ENCODE assay signal across 8 mouse cellular contexts in the genomic region with DNA sequence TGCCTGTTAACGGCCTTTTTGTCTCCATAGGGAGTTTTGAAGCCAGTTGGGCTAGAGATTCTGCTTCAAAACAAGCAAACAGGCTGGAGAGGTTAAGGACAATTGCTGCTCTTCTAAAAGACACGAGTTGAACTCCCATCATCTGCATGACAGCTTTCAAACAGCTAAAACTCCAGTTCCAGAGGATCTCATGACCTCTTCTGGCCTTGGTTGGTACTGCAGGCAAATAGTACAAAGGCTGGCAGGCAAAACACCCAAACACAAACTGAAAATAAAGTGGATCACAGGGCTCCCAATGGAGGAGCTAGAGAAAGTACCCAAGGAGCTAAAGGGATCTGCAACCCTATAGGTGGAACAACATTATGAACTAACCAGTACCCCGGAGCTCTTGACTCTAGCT. TPM values are rescaled to one million over a fixed set of nuclear protein-coding genes. Genes with fewer than 3 reads are reported as not detected.
A peak's percentile ranks its signal among the peaks of the same experiment; 100 is the strongest.
DNase-seq lines count a peak whose midpoint lies in the region; TF ChIP-seq lines count a peak whose summit lies in the region.

No protein-coding gene starts in this region.

- H3K4me2 ChIP-seq in CH12.LX (ENCODE audit: insufficient read depth, low read depth, poor library complexity, severe bottlenecking): no peak overlapping the region

- H3K4me1 ChIP-seq in heart, embryonic 10.5 days: no peaks in the 10 kb centered on the region
- peaks cover 0 to 5% of the 10 kb centered on the region in 2 experiments; a peak in 2 of 4 replicates for H3K4me1 ChIP-seq in CH12.LX (ENCODE audit: control insufficient read depth in 1 of 2, insufficient read depth in 2 of 2)

- H3K4me3 ChIP-seq in heart, embryonic 10.5 days: no peak overlapping the region
- no peak overlapping the region for H3K4me3 ChIP-seq in CH12.LX (replicated peaks in 1 of 3; ENCODE audit: low read depth in 2 of 3, low read length in 2 of 3, poor library complexity in 1 of 3)

- 19% methylated on average over 2 of the region's 3 CpGs for WGBS in heart, embryonic 10.5 days

- peak; percentile 35 to 73; a peak in 3 of 4 replicates for TF ChIP-seq CTCF in CH12.LX (conservative IDR thresholded peaks at IDR 0.05 in 1 of 2, IDR thresholded peaks at IDR 0.05 in 1 of 2; ENCODE audit: low read depth in 2 of 2, low read length in 2 of 2)

- DNase-seq in heart, postnatal 10 days: peak; percentile 66 to 74
- no peak for DNase-seq in heart, embryonic 10.5 days (ENCODE audit: low spot score)
- peak; percentile 72 for DNase-seq in CH12.LX (ENCODE audit: extremely low read depth)
- DNase-seq in c-Kit-positive CD71-positive TER-119-positive erythroid progenitor cells, embryonic 14.5 days (ENCODE audit: low spot score): peak; percentile 31
- peak; percentile 17 to 60 for DNase-seq in frontal cortex, postnatal 25 days (ENCODE audit: low spot score in 2 of 2)
- peak; percentile 49 for DNase-seq in layer of hippocampus, adult 9-10 months (ENCODE audit: low spot score)
- peak; percentile 15 to 72 for DNase-seq in lung, postnatal 4 days
- DNase-seq in splenic B cell, adult 2 months (ENCODE audit: low read depth, low spot score): peak; percentile 71

- intact Hi-C loops in heart, postnatal 10 days (cut with DNase I): loop anchor here (1.0 to 10.0 kb wide), 4 partner anchors 17 to 862 kb away; partner anchors contain the start of gene Map3k15

- TF ChIP-seq POLR2A in CH12.LX (IDR thresholded peaks at IDR 0.05; ENCODE audit: low read depth, low read length): no peak

- no peaks in the 10 kb centered on the region for H3K36me3 ChIP-seq in heart, embryonic 10.5 days
- no peaks in the 10 kb centered on the region for H3K36me3 ChIP-seq in CH12.LX (replicated peaks in 1 of 2; ENCODE audit: control insufficient read depth in 1 of 2, insufficient read depth in 1 of 2, low read length in 1 of 2)
- no peaks in the 10 kb centered on the region for H3K36me3 ChIP-seq in splenic B cell, adult 2 months (ENCODE audit: control insufficient read depth, insufficient read depth, low read length, poor library complexity, severe bottlenecking)

- H3K27me3 ChIP-seq in heart, embryonic 10.5 days (ENCODE audit: insufficient read depth, poor library complexity, severe bottlenecking): no peaks in the 10 kb centered on the region
- H3K27me3 ChIP-seq in CH12.LX (replicated peaks): no peaks in the 10 kb centered on the region
- H3K27me3 ChIP-seq in splenic B cell, adult 2 months (ENCODE audit: control insufficient read depth, insufficient read depth, low read length, poor library complexity, severe bottlenecking): no peaks in the 10 kb centered on the region

- H3K9ac ChIP-seq in CH12.LX (ENCODE audit: insufficient read depth, low read depth): no peak overlapping the region

- TF ChIP-seq EP300 in CH12.LX (IDR thresholded peaks at IDR 0.05; ENCODE audit: low read length): no peak

- in situ Hi-C loops in CH12.LX (cut with MboI; ENCODE audit: low pct_ligation_motif_present, low pct_unique_long_range_greater_than_20kb, low sequenced_read_pairs): no loop called here

- no peaks in the 10 kb centered on the region for H3K9me3 ChIP-seq in heart, embryonic 10.5 days
- H3K9me3 ChIP-seq in CH12.LX (replicated peaks; ENCODE audit: low read length): no peaks in the 10 kb centered on the region

- TF ChIP-seq RAD21 in CH12.LX (IDR thresholded peaks at IDR 0.05; ENCODE audit: low read depth, low read length): peak; percentile 73

- dilution Hi-C loops in CH12.LX (cut with MboI; ENCODE audit: extremely low pct_ligation_motif_present, extremely low pct_unique_long_range_greater_than_20kb, low sequenced_read_pairs): no loop called here

- H3K27ac ChIP-seq in heart, embryonic 10.5 days: no peak overlapping the region
- no peak overlapping the region for H3K27ac ChIP-seq in CH12.LX (ENCODE audit: insufficient read depth, low read depth)

- H3K79me2 ChIP-seq in CH12.LX (replicated peaks; ENCODE audit: control insufficient read depth, extremely low read depth, insufficient read depth, poor library complexity, severe bottlenecking): no peaks in the 10 kb centered on the region

TF ChIP-seq in CH12.LX, 34 proteins besides CTCF, POLR2A, EP300 and RAD21:
- TF ChIP-seq JUN (IDR thresholded peaks at IDR 0.05; ENCODE audit: insufficient read depth, low read depth, low read length): no peak
- TF ChIP-seq MAX (IDR thresholded peaks at IDR 0.05; ENCODE audit: low read length): no peak
- no peak for TF ChIP-seq HCFC1 (IDR thresholded peaks at IDR 0.05; ENCODE audit: low read depth, low read length)
- peak; percentile 51 for TF ChIP-seq SMC3 (IDR thresholded peaks at IDR 0.05; ENCODE audit: low read depth, low read length)

RNA-seq across cellular contexts. Expression of gene Pdha1, which starts 31.9 kb away (rescaled TPM):
- total RNA-seq in heart, postnatal 10 days (2021): 100 to 1,000 TPM; 884 to 926 TPM
- 147 and 220 TPM in 2 replicates for polyA plus RNA-seq in heart, embryonic 10.5 days (2016; fragmentation: Nextera tagmentation; extraction: Ambion mirVana)
- total RNA-seq in CH12.LX (2012; rRNA removed) (99.5 and 114 TPM in 2 replicates), CH12.LX (2014; rRNA removed) (153 and 154 TPM in 2 replicates)
- polyA plus RNA-seq in CH12.LX (2012; ENCODE audit: insufficient read length, low read depth): 112 and 120 TPM in 2 replicates

Comparison
In these comparisons a context has a peak if more than half of its experiments do, and no peak if none do; other contexts are left out.
1. RNA of gene Pdha1, which starts 31.9 kb away (total RNA-seq): 884 to 926 TPM in heart, postnatal 10 days; 99.5 to 154 TPM in CH12.LX; every median in the first group is over 4 times any median in the second.